Mouse (Mus musculus): ENCODE measurements around the gene Chst4. TPM values are rescaled to one million over a fixed set of nuclear protein-coding genes. Genes with fewer than 3 reads are reported as not detected.

Chst4 gene
- polyA plus RNA-seq, 1 experiment = not detected

DNA sequence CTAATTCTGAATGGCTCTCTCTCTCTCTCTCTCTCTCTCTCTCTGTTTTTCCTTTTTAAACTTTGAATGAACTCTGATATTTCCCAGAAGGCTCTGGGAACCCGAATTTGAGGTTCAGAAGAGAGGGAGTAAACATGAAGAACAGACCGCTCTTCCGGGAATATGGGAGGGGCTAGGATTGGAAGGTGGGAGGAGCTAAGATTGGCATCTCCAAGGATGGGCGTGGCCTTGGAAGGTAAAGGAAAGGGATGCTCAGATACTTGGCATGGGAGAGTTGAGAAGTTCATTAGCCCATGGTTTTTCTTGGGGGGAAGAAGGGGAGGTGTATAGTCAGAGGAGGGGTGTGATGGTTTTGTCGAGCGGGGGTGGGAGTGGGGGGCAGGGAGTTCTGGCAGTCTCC lies 17.5 kb downstream of the Chst4 start:
- H3K79me3 ChIP-seq (ENCODE audit: low read depth) = no peaks in the 10 kb centered on the region
- TF ChIP-seq CEBPB (IDR thresholded peaks at IDR 0.05; ENCODE audit: low read depth) (no peak), FOSL1 (IDR thresholded peaks at IDR 0.05; ENCODE audit: insufficient read depth, low read length, poor library complexity, severe bottlenecking) (no peak), MYOG (IDR thresholded peaks at IDR 0.05; ENCODE audit: control insufficient read depth, extremely low read depth, insufficient read length) (no peak), USF1 (IDR thresholded peaks at IDR 0.05; ENCODE audit: low read depth) (no peak), MYOD1 (IDR thresholded peaks at IDR 0.05; ENCODE audit: control insufficient read depth, insufficient read length, low read depth) (no peak), MAX (IDR thresholded peaks at IDR 0.05) (no peak), CTCF (IDR thresholded peaks at IDR 0.05; ENCODE audit: control insufficient read depth, insufficient read depth, insufficient read length) (no peak)
- H3K36me3 ChIP-seq (ENCODE audit: control insufficient read depth, insufficient read depth) = no peaks in the 10 kb centered on the region
- peaks cover 27% of the 10 kb centered on the region for H3K27me3 ChIP-seq (ENCODE audit: control insufficient read depth, insufficient read depth, insufficient read length)
- no peak overlapping the region for H3K4me3 ChIP-seq (ENCODE audit: insufficient read depth, poor library complexity, severe bottlenecking)
- no peak overlapping the region for H3ac ChIP-seq (ENCODE audit: control insufficient read depth, insufficient read length, low read depth)
- no peaks in the 10 kb centered on the region for H3K79me2 ChIP-seq (ENCODE audit: control insufficient read depth, insufficient read depth)

DNA sequence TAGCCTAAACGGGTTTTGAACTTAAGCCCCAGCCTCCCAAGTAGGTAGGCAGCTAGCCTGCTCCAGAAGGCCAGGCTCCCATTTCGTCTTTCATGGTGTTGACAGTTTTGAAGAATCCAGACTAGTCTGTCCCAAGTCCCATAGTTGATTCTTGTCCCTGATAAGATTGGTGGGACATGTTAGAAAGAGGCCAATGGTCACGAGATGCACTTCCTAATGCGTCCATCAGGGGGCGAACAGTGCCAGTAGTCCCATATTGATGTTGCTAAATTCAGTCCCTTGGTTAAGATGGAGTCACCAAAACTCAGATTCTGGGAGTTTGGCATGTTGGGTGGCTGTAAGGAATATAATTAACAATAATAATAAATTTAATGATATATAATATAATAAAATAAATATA lies 28.7 kb downstream of the Chst4 start:
- no peak for TF ChIP-seq CEBPB (IDR thresholded peaks at IDR 0.05; ENCODE audit: low read depth)
- TF ChIP-seq USF1 (IDR thresholded peaks at IDR 0.05; ENCODE audit: low read depth) = peak; percentile 4
- Histone ChIP-seq H3K79me2 (ENCODE audit: control insufficient read depth, insufficient read depth) (no peaks in the 10 kb centered on the region), H3K4me3 (ENCODE audit: insufficient read depth, poor library complexity, severe bottlenecking) (no peak overlapping the region), H3ac (ENCODE audit: control insufficient read depth, insufficient read length, low read depth) (no peak overlapping the region), H3K79me3 (ENCODE audit: low read depth) (no peaks in the 10 kb centered on the region), H3K27me3 (ENCODE audit: control insufficient read depth, insufficient read depth, insufficient read length) (peaks cover 18% of the 10 kb centered on the region), H3K36me3 (ENCODE audit: control insufficient read depth, insufficient read depth) (no peaks in the 10 kb centered on the region)

DNA sequence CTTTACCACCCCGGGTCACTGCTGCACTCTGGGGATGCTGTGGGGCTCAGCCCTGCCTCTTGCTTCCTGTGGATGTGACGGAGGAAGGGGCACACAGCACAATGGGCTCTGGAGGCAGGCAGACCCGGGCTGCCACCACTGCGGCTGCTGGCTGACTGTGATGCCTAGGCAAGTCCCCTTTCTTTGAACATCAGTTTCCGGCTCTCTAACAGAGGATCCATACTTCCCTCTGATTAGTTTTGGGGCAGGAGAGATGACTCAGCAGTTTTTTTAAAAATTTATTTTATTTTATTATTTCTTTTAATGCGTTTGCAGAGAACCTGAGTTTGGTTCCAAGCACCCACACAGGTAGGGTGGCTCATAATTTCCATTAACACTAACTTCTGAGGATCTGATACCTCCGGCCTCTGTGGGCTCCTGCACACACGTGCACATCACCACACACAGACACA lies 30.5 kb downstream of the Chst4 start:
- TF ChIP-seq USF1 (IDR thresholded peaks at IDR 0.05; ENCODE audit: low read depth) (no peak), MYOG (IDR thresholded peaks at IDR 0.05; ENCODE audit: control insufficient read depth, extremely low read depth, insufficient read length) (no peak), CEBPB (IDR thresholded peaks at IDR 0.05; ENCODE audit: low read depth) (no peak), MAX (IDR thresholded peaks at IDR 0.05) (no peak), MYOD1 (IDR thresholded peaks at IDR 0.05; ENCODE audit: control insufficient read depth, insufficient read length, low read depth) (no peak), FOSL1 (IDR thresholded peaks at IDR 0.05; ENCODE audit: insufficient read depth, low read length, poor library complexity, severe bottlenecking) (no peak), CTCF (IDR thresholded peaks at IDR 0.05; ENCODE audit: control insufficient read depth, insufficient read depth, insufficient read length) (no peak)
- Histone ChIP-seq H3K27me3 (ENCODE audit: control insufficient read depth, insufficient read depth, insufficient read length) (peaks cover 15% of the 10 kb centered on the region), H3K36me3 (ENCODE audit: control insufficient read depth, insufficient read depth) (no peaks in the 10 kb centered on the region), H3K79me3 (ENCODE audit: low read depth) (no peaks in the 10 kb centered on the region), H3ac (ENCODE audit: control insufficient read depth, insufficient read length, low read depth) (no peak overlapping the region), H3K4me3 (ENCODE audit: insufficient read depth, poor library complexity, severe bottlenecking) (no peak overlapping the region), H3K79me2 (ENCODE audit: control insufficient read depth, insufficient read depth) (no peaks in the 10 kb centered on the region)

DNA sequence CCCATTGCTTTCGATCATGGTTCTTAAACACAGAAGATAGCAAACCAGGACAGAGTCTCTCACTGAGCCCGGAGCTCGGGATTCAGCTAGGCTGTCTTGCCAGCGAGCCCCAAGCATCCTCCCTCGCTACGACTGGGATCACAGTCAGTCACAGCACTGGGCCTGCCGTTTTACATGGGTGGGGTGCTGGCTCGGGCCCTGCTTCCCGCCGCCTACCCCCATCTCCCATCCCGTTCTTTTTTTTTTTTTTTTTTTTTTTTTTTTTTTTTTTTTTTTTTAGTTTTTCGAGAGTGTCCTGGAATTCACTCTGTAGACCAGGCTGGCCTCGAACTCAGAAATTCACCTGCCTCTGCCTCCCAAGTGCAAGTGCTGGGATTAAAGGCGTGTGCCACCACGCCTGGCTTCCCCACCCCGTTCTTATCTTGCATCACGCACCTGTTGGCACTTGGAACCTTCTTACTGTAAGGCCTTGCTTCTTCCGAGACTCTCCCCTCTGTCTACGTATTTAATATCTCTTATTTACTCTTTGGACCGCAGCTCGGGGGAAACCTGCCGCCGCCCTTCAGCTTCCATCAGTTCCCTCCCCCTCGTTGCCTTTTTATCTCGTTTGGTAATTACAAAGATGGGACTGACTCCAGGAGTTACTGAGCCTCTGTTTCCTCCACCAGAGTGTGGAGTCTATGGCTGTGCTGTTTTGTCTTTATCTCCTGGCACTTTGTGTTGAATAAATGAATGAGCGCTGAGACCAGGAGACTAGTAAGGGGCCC lies 31.1 kb downstream of the Chst4 start:
- no peak overlapping the region for H3K4me3 ChIP-seq (ENCODE audit: insufficient read depth, poor library complexity, severe bottlenecking)
- TF ChIP-seq CEBPB (IDR thresholded peaks at IDR 0.05; ENCODE audit: low read depth) (no peak), FOSL1 (IDR thresholded peaks at IDR 0.05; ENCODE audit: insufficient read depth, low read length, poor library complexity, severe bottlenecking) (no peak), USF1 (IDR thresholded peaks at IDR 0.05; ENCODE audit: low read depth) (no peak), MYOD1 (IDR thresholded peaks at IDR 0.05; ENCODE audit: control insufficient read depth, insufficient read length, low read depth) (no peak), MYOG (IDR thresholded peaks at IDR 0.05; ENCODE audit: control insufficient read depth, extremely low read depth, insufficient read length) (no peak), MAX (IDR thresholded peaks at IDR 0.05) (no peak), CTCF (IDR thresholded peaks at IDR 0.05; ENCODE audit: control insufficient read depth, insufficient read depth, insufficient read length) (no peak)

DNA sequence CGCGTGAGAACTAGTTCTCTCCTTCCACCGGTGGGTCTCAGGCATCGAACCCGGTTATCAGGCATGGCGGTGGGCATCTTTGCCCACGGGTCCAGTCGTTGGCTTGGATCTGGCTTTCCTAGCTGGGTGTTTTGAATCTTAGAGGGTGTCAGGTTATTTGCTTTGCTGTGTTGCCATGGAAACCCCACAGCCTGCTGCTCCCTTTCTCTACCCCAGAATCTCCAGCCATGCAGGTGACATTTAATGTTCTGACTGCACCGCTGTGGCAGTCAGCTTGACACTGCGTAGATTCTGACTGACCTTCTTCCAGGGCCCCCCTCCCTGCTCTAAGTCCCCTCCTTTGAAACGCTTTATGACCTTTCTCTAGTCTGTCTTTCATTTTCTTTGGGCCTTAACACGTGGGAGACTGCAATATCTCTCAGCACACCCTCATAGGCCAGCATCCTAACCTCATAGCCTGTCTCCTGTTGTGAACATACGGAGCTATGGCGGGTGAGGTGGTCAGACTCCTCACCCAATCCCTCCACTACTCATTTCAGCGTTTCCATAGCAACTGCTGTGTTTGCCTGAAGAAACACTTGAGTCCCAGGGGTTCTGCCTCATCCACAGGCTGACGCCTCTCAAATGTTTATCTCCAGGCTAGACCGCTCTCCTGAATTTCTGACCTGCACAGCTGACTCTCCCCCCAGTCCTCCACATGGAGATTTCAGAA lies 33.1 kb downstream of the Chst4 start:
- Histone ChIP-seq H3ac (ENCODE audit: control insufficient read depth, insufficient read length, low read depth) (no peak overlapping the region), H3K4me3 (ENCODE audit: insufficient read depth, poor library complexity, severe bottlenecking) (no peak overlapping the region), H3K79me3 (ENCODE audit: low read depth) (no peaks in the 10 kb centered on the region), H3K27me3 (ENCODE audit: control insufficient read depth, insufficient read depth, insufficient read length) (peaks cover 24% of the 10 kb centered on the region), H3K79me2 (ENCODE audit: control insufficient read depth, insufficient read depth) (no peaks in the 10 kb centered on the region), H3K36me3 (ENCODE audit: control insufficient read depth, insufficient read depth) (no peaks in the 10 kb centered on the region)
- TF ChIP-seq FOSL1 (IDR thresholded peaks at IDR 0.05; ENCODE audit: insufficient read depth, low read length, poor library complexity, severe bottlenecking) (no peak), USF1 (IDR thresholded peaks at IDR 0.05; ENCODE audit: low read depth) (no peak), MYOD1 (IDR thresholded peaks at IDR 0.05; ENCODE audit: control insufficient read depth, insufficient read length, low read depth) (no peak), CEBPB (IDR thresholded peaks at IDR 0.05; ENCODE audit: low read depth) (no peak), MYOG (IDR thresholded peaks at IDR 0.05; ENCODE audit: control insufficient read depth, extremely low read depth, insufficient read length) (no peak), MAX (IDR thresholded peaks at IDR 0.05) (no peak)

More for the DNA sequence above, 31.1 kb downstream of the Chst4 start:
- H3K79me3 ChIP-seq (ENCODE audit: low read depth) = no peaks in the 10 kb centered on the region
- no peaks in the 10 kb centered on the region for H3K36me3 ChIP-seq (ENCODE audit: control insufficient read depth, insufficient read depth)
- H3K79me2 ChIP-seq (ENCODE audit: control insufficient read depth, insufficient read depth) = no peaks in the 10 kb centered on the region
- H3K27me3 ChIP-seq (ENCODE audit: control insufficient read depth, insufficient read depth, insufficient read length) = peaks cover 17% of the 10 kb centered on the region
- H3ac ChIP-seq (ENCODE audit: control insufficient read depth, insufficient read length, low read depth) = no peak overlapping the region
